Mouse (Mus musculus) thymus, postnatal 36 days (tissue): ENCODE data around the gene Sypl2.
"Not testable (repeated sequence)": the region's sequence is repeated elsewhere in the genome, so short reads cannot be mapped to it uniquely, and the experiment has no call there.

Experiments used
- DNase-seq, 2 experiments: peaks; one replicate each; pipeline ENCODE4 v3.0.0; 2022; ENCODE audit warnings: mixed read lengths in 2 of 2

The Sypl2 gene

GRCm38 (mm10) chr3:108226558-108227350 lies at the start of gene Sypl2:
TSS of gene Sypl2 (minus strand) at chr3:108226648.
- DNase-seq = peak in 1 of 2 experiments; percentile 28

- DNase-seq = no peak
Observed at GRCm38 (mm10) chr3:108259319-108259718, 32.9 kb upstream of the Sypl2 start.

GRCm38 (mm10) chr3:108257831-108258500 lies 31.5 kb upstream of the Sypl2 start:
- no peak for DNase-seq

- DNase-seq = peak; percentile 92 to 93
Observed at GRCm38 (mm10) chr3:108256719-108257637, 30.5 kb upstream of the Sypl2 start, which contains the start of gene Psma5. TSS of gene Psma5 (plus strand) at chr3:108256926.

GRCm38 (mm10) chr3:108246857-108247256 lies 20.4 kb upstream of the Sypl2 start:
- DNase-seq = no peak

- DNase-seq = no peak
Observed at GRCm38 (mm10) chr3:108241243-108241839, 14.9 kb upstream of the Sypl2 start.

- DNase-seq = not testable (repeated sequence)
Observed at GRCm38 (mm10) chr3:108237474-108238102, 11.1 kb upstream of the Sypl2 start.

- no peak for DNase-seq
Observed at GRCm38 (mm10) chr3:108231646-108232045, 5.2 kb upstream of the Sypl2 start.

- DNase-seq = no peak
Observed at GRCm38 (mm10) chr3:108227521-108227920, 1.1 kb upstream of the Sypl2 start.

DNA sequence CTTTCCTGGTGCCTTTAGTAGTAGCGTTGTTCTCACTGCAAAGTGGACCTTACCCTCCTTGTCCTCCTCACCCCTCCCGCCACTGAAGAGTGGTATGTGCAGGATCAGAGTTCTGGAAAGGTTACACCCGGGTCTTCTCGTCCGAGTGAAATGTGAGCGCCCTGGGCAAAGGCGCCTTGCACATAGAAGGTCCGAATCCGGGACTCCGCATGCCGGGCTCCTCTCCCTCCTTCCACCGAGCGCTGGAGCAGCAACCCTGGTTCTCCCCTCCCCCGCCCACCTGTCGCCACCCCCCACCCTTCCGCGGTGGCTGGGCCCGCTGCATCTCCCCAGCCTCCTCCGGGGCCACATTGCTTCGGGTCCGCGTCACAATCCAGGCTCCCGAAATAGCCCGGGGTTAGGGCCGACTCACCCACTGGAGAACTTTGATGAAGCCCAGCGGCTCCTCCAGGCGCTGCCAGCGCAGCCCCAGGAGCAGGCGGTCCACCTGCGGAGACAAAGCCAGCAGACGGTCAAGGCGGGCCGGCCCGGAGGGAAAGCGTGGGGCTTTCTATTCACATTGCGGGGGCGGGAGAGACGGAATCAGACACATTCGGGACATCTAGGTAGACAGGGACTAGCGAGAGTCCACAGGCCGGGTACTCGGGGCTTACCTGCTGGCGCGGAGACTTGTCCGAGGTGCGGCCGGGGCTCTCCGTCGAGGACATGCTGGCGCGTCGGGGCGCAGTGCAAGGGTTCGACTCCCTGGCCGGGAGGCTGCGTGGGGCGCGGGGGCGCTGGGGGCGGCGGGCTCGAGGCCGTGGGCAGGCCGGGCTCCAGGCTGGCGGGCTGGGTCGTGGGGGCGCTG lies 514 bp downstream of the Sypl2 start:
- DNase-seq = no peak

DNA sequence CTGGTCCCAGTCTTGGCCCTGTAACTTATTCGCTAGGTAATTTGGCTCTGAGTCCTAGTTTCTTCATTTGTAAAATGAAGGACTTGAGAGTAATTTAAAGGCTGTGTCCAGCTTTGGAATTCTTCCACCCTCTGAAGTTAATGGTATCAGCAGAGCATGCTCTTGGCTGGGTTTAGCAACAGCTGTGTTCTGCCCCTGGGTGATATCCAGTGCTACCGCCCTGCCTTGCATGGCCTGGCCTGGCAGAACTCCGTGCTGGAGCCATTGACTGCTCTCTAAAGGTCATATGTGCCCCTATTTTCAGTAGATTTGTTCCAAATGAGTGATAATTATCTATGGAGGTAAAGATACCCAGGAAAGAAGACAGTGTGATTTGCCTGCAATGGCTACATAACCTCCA lies 5.8 kb downstream of the Sypl2 start:
- DNase-seq = no peak

GRCm38 (mm10) chr3:108214734-108215133 lies 11.7 kb downstream of the Sypl2 start:
- DNase-seq = no peak

- no peak for DNase-seq
Observed at GRCm38 (mm10) chr3:108212406-108212805, 14.0 kb downstream of the Sypl2 start.

- DNase-seq = no peak
Observed at GRCm38 (mm10) chr3:108211845-108212244, 14.6 kb downstream of the Sypl2 start.

DNA sequence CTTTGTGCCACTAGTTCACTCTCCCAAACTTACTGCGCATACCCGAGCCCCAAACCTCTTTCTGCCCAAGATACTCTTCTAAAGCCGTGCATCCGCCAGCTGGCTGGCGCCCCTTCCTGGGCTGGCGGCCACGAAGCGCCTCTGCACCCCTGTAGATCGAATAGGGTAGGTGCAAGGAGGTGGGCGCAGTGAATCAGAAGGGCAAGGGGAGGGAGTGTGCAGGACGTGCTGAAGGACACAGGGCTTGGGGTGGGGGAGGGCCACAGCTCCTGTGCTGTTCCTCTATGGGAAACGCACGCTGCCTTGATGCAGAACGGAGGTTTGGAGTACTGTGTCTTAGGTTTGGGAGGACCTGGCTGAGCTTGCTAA lies 15.7 kb downstream of the Sypl2 start, which contains the start of gene Atxn7l2:
Atxn7l2 (minus strand) TSS at position 164 of the 369 bp plus-strand sequence.
- DNase-seq = no peak

GRCm38 (mm10) chr3:108209946-108210770 lies 16.3 kb downstream of the Sypl2 start:
- DNase-seq = peak; percentile 91 to 95

- DNase-seq = no peak
Observed at GRCm38 (mm10) chr3:108209536-108209935, 16.9 kb downstream of the Sypl2 start.

- DNase-seq = no peak
Observed at GRCm38 (mm10) chr3:108209001-108209400, 17.4 kb downstream of the Sypl2 start.

DNA sequence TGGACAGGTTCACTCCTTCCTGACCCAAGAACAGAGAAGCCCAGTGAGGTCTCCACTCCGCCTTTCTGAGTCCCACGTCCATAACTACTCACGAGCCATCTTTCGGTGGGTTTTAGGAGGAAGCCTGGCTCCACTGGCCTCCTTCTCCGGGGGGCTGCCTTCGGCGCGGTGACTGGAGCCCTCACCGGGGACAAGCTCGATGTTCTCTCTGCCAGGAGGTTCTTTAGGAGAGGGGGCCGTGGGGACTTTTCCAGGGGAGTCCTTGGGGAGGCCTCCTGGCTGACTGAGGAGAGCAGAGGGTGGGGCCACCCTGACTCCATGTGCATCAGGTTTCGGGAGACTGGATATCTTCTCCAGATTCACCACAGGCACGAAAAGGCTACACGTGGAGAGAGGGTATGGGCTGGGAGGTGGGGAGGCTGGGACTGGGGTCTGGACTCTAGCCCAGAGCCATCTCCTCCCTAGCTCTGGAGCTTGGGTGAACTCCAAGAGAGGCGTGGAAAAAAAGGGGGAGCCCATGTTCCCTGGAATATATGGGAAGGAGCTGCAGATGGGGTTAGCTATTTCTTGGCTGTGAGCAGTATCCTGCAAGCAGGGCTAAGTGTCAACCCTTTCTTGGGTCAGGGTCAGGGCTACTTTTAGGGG lies 19.6 kb downstream of the Sypl2 start:
- no peak for DNase-seq

DNA sequence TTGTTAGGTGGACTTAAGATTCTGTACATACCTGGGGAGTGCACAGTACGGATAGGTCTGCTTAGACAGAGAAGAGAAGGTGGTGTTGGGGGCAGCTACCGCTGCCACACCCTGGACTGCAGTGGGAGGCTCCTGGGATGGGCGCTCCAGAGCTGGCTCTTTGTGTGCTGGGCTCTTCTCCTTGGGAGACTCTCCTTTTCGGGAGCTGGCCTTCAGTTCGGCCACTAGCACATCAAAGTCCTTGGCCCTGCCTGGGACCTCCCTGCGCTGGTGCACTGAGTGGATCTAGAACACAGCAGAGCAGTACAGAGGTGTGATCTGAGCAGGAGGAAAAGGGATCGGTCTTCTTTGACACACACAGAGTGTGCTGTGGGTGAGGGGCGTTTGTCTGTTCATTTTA lies 20.8 kb downstream of the Sypl2 start:
- DNase-seq = no peak
